Mouse (Mus musculus) small intestine, adult 2 months (tissue): ENCODE results near the gene Grb2. TPM values are rescaled to one million over a fixed set of nuclear protein-coding genes. Genes with fewer than 3 reads are reported as not detected.

ENCODE experiments used
- H3K27ac ChIP-seq: fragments of 200-500 bp; 2 replicates; pipeline ENCODE4 v1.5.1; 2012; ENCODE audit warnings: low read depth, low read length, control low read depth, inconsistent platforms; ENCODE audit not compliant: insufficient read depth
- H3K27me3 ChIP-seq: fragments of 200-500 bp; 2 replicates; pipeline ENCODE4 v1.6.1; 2012; ENCODE audit warnings: mild to moderate bottlenecking, moderate library complexity, low read length, inconsistent platforms; ENCODE audit not compliant: control insufficient read depth, insufficient read depth
- H3K36me3 ChIP-seq: fragments of 200-500 bp; 2 replicates; pipeline ENCODE4 v1.6.1; 2012; ENCODE audit warnings: mild to moderate bottlenecking, low read length, control low read depth, inconsistent platforms; ENCODE audit not compliant: control insufficient read depth, insufficient read depth
- H3K4me1 ChIP-seq: fragments of 200-500 bp; 2 replicates; pipeline ENCODE4 v1.6.1; 2012; ENCODE audit warnings: low read length, inconsistent platforms, mixed read lengths; ENCODE audit not compliant: control insufficient read depth, insufficient read depth, insufficient read length
- H3K4me3 ChIP-seq: fragments of 200-500 bp; 2 replicates; pipeline ENCODE4 v1.5.1; 2012; ENCODE audit warnings: low read depth, mild to moderate bottlenecking, control low read depth, inconsistent platforms, low read length, moderate library complexity
- CTCF ChIP-seq: fragments of 200-500 bp; IDR thresholded peaks from 2 replicates; pipeline ENCODE4 v1.5.1; 2012; ENCODE audit warnings: low read depth, mild to moderate bottlenecking, control low read depth, inconsistent platforms, low read length, moderate library complexity, mixed read lengths; ENCODE audit not compliant: insufficient replicate concordance, insufficient read length; ENCODE audit errors: extremely low read depth
- POLR2A ChIP-seq: fragments of 200-500 bp; IDR thresholded peaks from 2 replicates; pipeline ENCODE4 v1.6.1; 2012; ENCODE audit warnings: low read depth, mild to moderate bottlenecking, control low read depth, inconsistent platforms, low read length, moderate library complexity
- WGBS: fragments of 180-500 bp; shearing (Covaris S2); methylation state at CpG from one replicate; pipeline ENCODE4 v1.1.7; 2018; 5-methylcytosine and 5-hydroxymethylcytosine counted together
- polyA plus RNA-seq: library from polyadenylated mRNA; depleted of rRNA; stranded (reverse); fragments of >200 nt; gene quantifications from 2 replicates; pipeline ENCODE4 v1.2.3, GENCODE M21; 2012

Gene Grb2
- polyA plus RNA-seq, 1 experiment, result 34.8 TPM

- no peak for TF ChIP-seq CTCF
- peak; percentile 71 for TF ChIP-seq POLR2A
- under 1% methylated on average over 47 of the region's 47 CpGs for WGBS
- Histone ChIP-seq H3K27me3 (no peaks in the 10 kb centered on the region), H3K27ac (peak within 1 kb of the TSS; percentile 38), H3K36me3 (peaks cover 2% of the 10 kb centered on the region; the same call in 1 of the 2 replicates), H3K4me3 (peak within 1 kb of the TSS; percentile 83), H3K4me1 (peaks cover 4% of the 10 kb centered on the region; the same call in 1 of the 2 replicates)
Measured at GRCm38 (mm10) chr11:115627705-115628464, 80.5 kb downstream of the Grb2 start, which contains the start of gene Slc25a19. Gene Slc25a19, minus strand, starts transcription at chr11:115628295.

- Histone ChIP-seq H3K36me3 (peaks cover 8% of the 10 kb centered on the region), H3K4me1 (peaks cover 4% of the 10 kb centered on the region; the same call in 1 of the 2 replicates), H3K27ac (no peak overlapping the region), H3K4me3 (peak overlapping the region; percentile 83), H3K27me3 (no peaks in the 10 kb centered on the region)
- WGBS, result 44% methylated on average over 11 of the region's 11 CpGs
- TF ChIP-seq CTCF (no peak), POLR2A (no peak)
Measured at GRCm38 (mm10) chr11:115626824-115627616, 81.4 kb downstream of the Grb2 start.

GRCm38 (mm10) chr11:115625877-115626276 lies 82.5 kb downstream of the Grb2 start:
- Histone ChIP-seq H3K4me3 (no peak overlapping the region), H3K4me1 (peaks cover 3% of the 10 kb centered on the region; the same call in 1 of the 2 replicates), H3K27ac (no peak overlapping the region), H3K36me3 (peaks cover 11% of the 10 kb centered on the region), H3K27me3 (no peaks in the 10 kb centered on the region)
- 61% methylated on average over 9 of the region's 9 CpGs for WGBS
- TF ChIP-seq CTCF, result no peak

- H3K4me3 ChIP-seq, result no peak overlapping the region
- H3K27me3 ChIP-seq, result no peaks in the 10 kb centered on the region
- H3K36me3 ChIP-seq, result peaks cover 23% of the 10 kb centered on the region
- TF ChIP-seq POLR2A (no peak), CTCF (peak; percentile 37; the same call in 1 of the 2 replicates)
- no peak overlapping the region for H3K27ac ChIP-seq
- WGBS, result 78% methylated on average over 9 of the region's 9 CpGs
- H3K4me1 ChIP-seq, result peaks cover under 1% of the 10 kb centered on the region; the same call in 1 of the 2 replicates
Measured at GRCm38 (mm10) chr11:115623487-115624070, 84.8 kb downstream of the Grb2 start.

GRCm38 (mm10) chr11:115619949-115620348 lies 88.4 kb downstream of the Grb2 start:
- Histone ChIP-seq H3K27ac (no peak overlapping the region), H3K4me3 (no peak overlapping the region), H3K4me1 (no peaks in the 10 kb centered on the region; the same call in 1 of the 2 replicates), H3K27me3 (no peaks in the 10 kb centered on the region), H3K36me3 (peaks cover 30% of the 10 kb centered on the region)
- no peak for TF ChIP-seq POLR2A
- TF ChIP-seq CTCF, result no peak
- 95% methylated on average over 7 of the region's 7 CpGs for WGBS

GRCm38 (mm10) chr11:115618732-115619516 lies 89.5 kb downstream of the Grb2 start:
- Histone ChIP-seq H3K27ac (no peak overlapping the region), H3K4me1 (no peaks in the 10 kb centered on the region; the same call in 1 of the 2 replicates), H3K36me3 (peaks cover 30% of the 10 kb centered on the region), H3K27me3 (no peaks in the 10 kb centered on the region), H3K4me3 (no peak overlapping the region)
- WGBS, result 92% methylated on average over 16 of the region's 16 CpGs
- TF ChIP-seq POLR2A, result no peak
